Mouse (Mus musculus) cortical plate, adult 2 months (tissue): ENCODE measurements around the gene Qrfpr.

Experiments used
- CTCF ChIP-seq: fragments of 200-500 bp; IDR thresholded peaks from 2 replicates; pipeline ENCODE4 v1.5.1; 2011; ENCODE audit warnings: mild to moderate bottlenecking, control low read depth, low read length; ENCODE audit not compliant: insufficient read depth; ENCODE audit errors: extremely low read depth
- POLR2A ChIP-seq: fragments of 200-500 bp; IDR thresholded peaks from 2 replicates; pipeline ENCODE4 v1.6.1; 2011; ENCODE audit warnings: mild to moderate bottlenecking, low read length, control low read depth; ENCODE audit not compliant: insufficient read depth; ENCODE audit errors: extremely low read depth

DNA sequence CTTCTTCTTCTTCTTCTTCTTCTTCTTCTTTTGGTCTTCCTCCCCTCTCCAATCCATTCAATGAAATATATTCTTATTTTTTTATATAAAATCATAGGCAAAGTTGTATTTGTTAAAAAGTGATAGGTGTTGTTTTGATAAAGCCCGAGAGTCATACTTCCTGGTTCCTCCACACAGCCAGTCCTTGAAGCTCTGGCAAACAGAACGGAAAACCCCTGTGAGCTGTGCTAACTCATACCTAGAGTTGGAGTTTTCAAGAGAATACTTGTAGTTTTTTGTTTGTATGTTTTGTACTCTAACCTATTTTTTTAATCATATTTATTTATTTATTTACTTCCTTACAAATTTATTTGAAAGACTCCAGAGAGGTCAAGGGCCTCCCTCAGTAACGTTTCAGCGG is 9.4 kb downstream of the Qrfpr start:
- TF ChIP-seq POLR2A (no peak), CTCF (no peak)
